Mouse (Mus musculus): ENCODE data around the gene Smoc1.

Smoc1 gene

GRCm38 (mm10) chr12:81128693-81129092, 102.1 kb downstream of the Smoc1 start:
- no peak for DNase-seq (ENCODE audit: low read depth, low spot score)

- no peak for DNase-seq (ENCODE audit: low read depth, low spot score)
These were observed 104.1 kb downstream of the Smoc1 start for GRCm38 (mm10) chr12:81130692-81131091.

GRCm38 (mm10) chr12:81131114-81131513, 104.5 kb downstream of the Smoc1 start:
- no peak for DNase-seq (ENCODE audit: low read depth, low spot score)

GRCm38 (mm10) chr12:81133055-81133665, 106.6 kb downstream of the Smoc1 start:
- peak; percentile 15 for DNase-seq (ENCODE audit: low read depth, low spot score)

GRCm38 (mm10) chr12:81138217-81138616, 111.6 kb downstream of the Smoc1 start:
- DNase-seq (ENCODE audit: low read depth, low spot score), result no peak

- DNase-seq (ENCODE audit: low read depth, low spot score), result no peak
These were observed 112.9 kb downstream of the Smoc1 start for GRCm38 (mm10) chr12:81139463-81139862.

GRCm38 (mm10) chr12:81140594-81141328, 114.2 kb downstream of the Smoc1 start:
- no peak for DNase-seq (ENCODE audit: low read depth, low spot score)

- DNase-seq (ENCODE audit: low read depth, low spot score), result no peak
These were observed 114.7 kb downstream of the Smoc1 start for GRCm38 (mm10) chr12:81141329-81141711.

- no peak for DNase-seq (ENCODE audit: low read depth, low spot score)
These were observed 115.6 kb downstream of the Smoc1 start for GRCm38 (mm10) chr12:81142231-81142630.

- DNase-seq (ENCODE audit: low read depth, low spot score), result no peak
These were observed 117.6 kb downstream of the Smoc1 start for GRCm38 (mm10) chr12:81144201-81144600.

GRCm38 (mm10) chr12:81146417-81147180, 120.0 kb downstream of the Smoc1 start:
- no peak for DNase-seq (ENCODE audit: low read depth, low spot score)

GRCm38 (mm10) chr12:81147956-81148355, 121.3 kb downstream of the Smoc1 start:
- no peak for DNase-seq (ENCODE audit: low read depth, low spot score)

GRCm38 (mm10) chr12:81150917-81151316, 124.3 kb downstream of the Smoc1 start:
- peak; percentile 16 for DNase-seq (ENCODE audit: low read depth, low spot score)

GRCm38 (mm10) chr12:81152082-81152481, 125.5 kb downstream of the Smoc1 start:
- DNase-seq (ENCODE audit: low read depth, low spot score), result no peak

- peak; percentile 27 for DNase-seq (ENCODE audit: low read depth, low spot score)
These were observed 129.1 kb downstream of the Smoc1 start for GRCm38 (mm10) chr12:81155675-81156074.

- DNase-seq (ENCODE audit: low read depth, low spot score), result no peak
These were observed 130.2 kb downstream of the Smoc1 start for GRCm38 (mm10) chr12:81156841-81157240.

GRCm38 (mm10) chr12:81159947-81160346, 133.3 kb downstream of the Smoc1 start:
- no peak for DNase-seq (ENCODE audit: low read depth, low spot score)

- no peak for DNase-seq (ENCODE audit: low read depth, low spot score)
These were observed 133.8 kb downstream of the Smoc1 start for GRCm38 (mm10) chr12:81160425-81160824.

- no peak for DNase-seq (ENCODE audit: low read depth, low spot score)
These were observed 134.2 kb downstream of the Smoc1 start for GRCm38 (mm10) chr12:81160831-81161230.

GRCm38 (mm10) chr12:81161282-81161681, 134.7 kb downstream of the Smoc1 start:
- DNase-seq (ENCODE audit: low read depth, low spot score), result no peak

- DNase-seq (ENCODE audit: low read depth, low spot score), result peak; percentile 10
These were observed 136.5 kb downstream of the Smoc1 start for GRCm38 (mm10) chr12:81163131-81163530.

- DNase-seq (ENCODE audit: low read depth, low spot score), result no peak
These were observed 137.0 kb downstream of the Smoc1 start for GRCm38 (mm10) chr12:81163566-81163965.

GRCm38 (mm10) chr12:81166092-81166491, 139.5 kb downstream of the Smoc1 start:
- no peak for DNase-seq (ENCODE audit: low read depth, low spot score)
